Mouse (Mus musculus): ENCODE measurements around the gene Supv3l1. TPM values are rescaled to one million over a fixed set of nuclear protein-coding genes. Genes with fewer than 3 reads are reported as not detected.
A peak's percentile ranks its signal among the peaks of the same experiment; 100 is the strongest.
"Not testable (repeated sequence)": the region's sequence is repeated elsewhere in the genome, so short reads cannot be mapped to it uniquely, and the experiment has no call there.

Supv3l1 gene
- total RNA-seq, 2 experiments from 2014 or later = 21.8 to 24.8 TPM

DNA sequence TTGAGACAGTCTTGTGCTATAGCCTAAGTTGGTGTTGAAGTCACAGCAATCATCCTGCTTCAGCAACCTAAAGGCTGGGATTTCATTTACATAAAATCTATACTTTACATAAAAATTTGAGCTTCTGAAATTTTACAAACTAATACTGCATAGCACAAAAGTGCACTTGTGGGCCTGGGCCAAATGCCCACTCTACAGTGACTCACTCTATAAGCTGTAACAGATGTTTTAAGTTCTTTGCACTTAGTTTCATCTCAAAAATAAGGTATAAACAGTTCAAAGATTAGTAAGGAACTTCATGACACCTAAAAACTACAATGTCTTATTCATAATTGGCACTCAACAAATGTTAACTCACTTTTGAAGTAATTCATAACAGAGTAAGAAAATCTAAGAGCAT, 11.8 kb upstream of the Supv3l1 start:
- Histone ChIP-seq H3K27ac (no peak overlapping the region), H3K4me3 (no peak overlapping the region)
- no peak for DNase-seq (ENCODE audit: extremely low spot score in 1 of 2, low spot score in 2 of 2)
- TF ChIP-seq CTCF (IDR thresholded peaks at IDR 0.05) = no peak
- intact Hi-C loops (cut with DNase I) = no loop called here

- H3K4me3 ChIP-seq; H3K27ac ChIP-seq; DNase-seq (ENCODE audit: extremely low spot score in 1 of 2, low spot score in 2 of 2); intact Hi-C loops (cut with DNase I): not testable (repeated sequence)
Observed at GRCm38 (mm10) chr10:62452001-62452400, 2.5 kb upstream of the Supv3l1 start.

- Histone ChIP-seq H3K4me3 (peak overlapping the region; percentile 98), H3K27ac (peak overlapping the region; percentile 100)
- intact Hi-C loops (cut with DNase I) = no loop called here
- TF ChIP-seq CTCF (IDR thresholded peaks at IDR 0.05) = no peak
- no peak for DNase-seq (ENCODE audit: extremely low spot score in 1 of 2, low spot score in 2 of 2)
Observed at GRCm38 (mm10) chr10:62450280-62450640, 722 bp upstream of the Supv3l1 start.

DNA sequence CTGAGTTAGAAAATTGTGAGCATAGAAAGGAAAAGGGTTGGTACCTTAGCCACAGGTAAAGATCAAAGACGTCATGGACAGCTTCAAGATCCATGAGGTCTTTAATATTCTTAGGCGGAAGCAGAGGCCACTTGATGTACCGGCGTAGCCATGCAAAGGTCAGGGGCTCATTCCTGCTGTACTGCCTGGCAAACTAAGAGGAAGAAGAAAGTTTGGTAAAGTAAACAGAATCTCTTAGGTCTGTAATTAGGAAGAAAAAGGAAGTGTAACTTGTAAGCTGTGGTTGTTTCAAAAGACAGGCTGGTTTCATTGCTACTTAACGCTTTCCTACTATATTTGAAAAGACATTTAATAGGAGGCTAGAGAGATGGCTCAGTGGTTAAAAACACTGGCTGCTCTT, 19.1 kb downstream of the Supv3l1 start:
- intact Hi-C loops (cut with DNase I) = no loop called here
- no peak for DNase-seq (ENCODE audit: extremely low spot score in 1 of 2, low spot score in 2 of 2)
- no peak for TF ChIP-seq CTCF (IDR thresholded peaks at IDR 0.05)

DNA sequence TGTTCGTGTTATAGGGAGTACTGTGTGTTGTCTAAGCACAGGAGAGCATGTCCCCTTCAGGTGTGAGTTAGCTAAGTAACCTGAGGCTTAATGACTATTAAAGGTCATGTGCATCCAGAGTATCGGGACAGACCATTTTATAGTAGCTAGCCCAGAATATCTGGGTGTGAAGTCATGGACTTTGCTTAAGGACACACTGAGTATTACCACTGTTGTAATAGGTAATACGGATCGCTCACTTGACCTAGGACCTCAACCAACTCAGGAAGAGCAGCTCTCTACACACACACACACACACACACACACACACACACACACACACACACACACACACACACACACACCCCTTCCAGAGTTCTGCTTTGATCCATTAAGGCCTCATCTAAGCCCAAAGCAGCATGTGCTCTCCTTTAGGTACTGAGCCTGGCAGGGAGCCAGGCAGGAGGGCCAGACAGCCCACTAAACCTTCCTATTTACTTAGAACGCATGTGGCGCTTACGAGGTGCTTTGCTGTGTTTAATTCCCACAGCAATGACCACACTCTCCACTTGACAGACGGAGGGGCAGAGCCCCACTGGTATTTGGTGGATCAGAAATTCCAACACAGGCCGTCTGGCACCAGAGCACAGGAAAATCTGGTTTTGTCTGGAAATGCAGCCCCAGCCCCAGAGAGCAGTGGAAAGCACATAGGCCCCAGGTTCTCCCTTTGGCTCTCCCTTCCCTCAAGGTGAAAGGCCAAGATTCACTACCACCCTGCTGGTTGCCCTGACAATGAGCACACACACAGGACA, 24.3 kb downstream of the Supv3l1 start:
- no peak overlapping the region for H3K4me3 ChIP-seq
- TF ChIP-seq CTCF (IDR thresholded peaks at IDR 0.05) = no peak
- no peak for DNase-seq (ENCODE audit: extremely low spot score in 1 of 2, low spot score in 2 of 2)
- intact Hi-C loops (cut with DNase I) = no loop called here
- no peak overlapping the region for H3K27ac ChIP-seq

More for the DNA sequence above, 19.1 kb downstream of the Supv3l1 start:
- H3K4me3 ChIP-seq = no peak overlapping the region
- no peak overlapping the region for H3K27ac ChIP-seq

DNA sequence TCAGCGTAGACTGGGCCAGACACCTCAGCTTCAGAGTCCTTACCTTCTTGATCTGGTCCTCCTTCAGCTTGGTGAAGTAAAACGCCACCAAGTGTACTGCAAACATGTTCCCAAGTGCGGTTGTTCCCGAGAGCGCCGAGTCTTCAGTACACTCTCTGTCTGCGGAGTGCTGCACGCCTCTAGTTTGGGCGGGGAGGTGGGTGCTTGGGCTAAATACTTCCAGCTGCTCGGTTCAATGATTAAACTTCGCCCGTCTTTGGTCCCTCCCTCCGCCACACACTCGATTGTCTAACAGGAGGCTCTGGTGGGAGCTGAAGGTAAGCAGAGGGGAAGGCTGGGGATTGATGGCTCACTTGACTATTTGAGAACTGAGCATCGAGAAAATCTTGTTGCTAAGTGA, 27.3 kb downstream of the Supv3l1 start, which contains the start of gene Hkdc1:
Hkdc1 (minus strand) TSS at position 237 of the 400 bp plus-strand sequence.
- DNase-seq (ENCODE audit: extremely low spot score in 1 of 2, low spot score in 2 of 2) = no peak
- intact Hi-C loops (cut with DNase I) = no loop called here
- no peak within 1 kb of the TSS for H3K4me3 ChIP-seq
- H3K27ac ChIP-seq = no peak within 1 kb of the TSS
- TF ChIP-seq CTCF (IDR thresholded peaks at IDR 0.05) = no peak

GRCm38 (mm10) chr10:62421127-62421526, 28.4 kb downstream of the Supv3l1 start:
- DNase-seq (ENCODE audit: extremely low spot score in 1 of 2, low spot score in 2 of 2) = no peak
- intact Hi-C loops (cut with DNase I) = no loop called here
- H3K4me3 ChIP-seq = no peak overlapping the region
- H3K27ac ChIP-seq = no peak overlapping the region
- no peak for TF ChIP-seq CTCF (IDR thresholded peaks at IDR 0.05)

- intact Hi-C loops (cut with DNase I) = no loop called here
- no peak overlapping the region for H3K4me3 ChIP-seq
- TF ChIP-seq CTCF (IDR thresholded peaks at IDR 0.05) = no peak
Observed at GRCm38 (mm10) chr10:62420399-62420798, 29.1 kb downstream of the Supv3l1 start.

GRCm38 (mm10) chr10:62419422-62419821, 30.1 kb downstream of the Supv3l1 start:
- no peak for TF ChIP-seq CTCF (IDR thresholded peaks at IDR 0.05)
- DNase-seq (ENCODE audit: extremely low spot score in 1 of 2, low spot score in 2 of 2) = no peak
- intact Hi-C loops (cut with DNase I) = no loop called here

More at GRCm38 (mm10) chr10:62420399-62420798, 29.1 kb downstream of the Supv3l1 start:
- DNase-seq (ENCODE audit: extremely low spot score in 1 of 2, low spot score in 2 of 2) = no peak
- no peak overlapping the region for H3K27ac ChIP-seq

GRCm38 (mm10) chr10:62418831-62419356, 30.6 kb downstream of the Supv3l1 start:
- intact Hi-C loops (cut with DNase I) = no loop called here

More at GRCm38 (mm10) chr10:62419422-62419821, 30.1 kb downstream of the Supv3l1 start:
- Histone ChIP-seq H3K27ac (no peak overlapping the region), H3K4me3 (no peak overlapping the region)

GRCm38 (mm10) chr10:62413606-62413982, 35.9 kb downstream of the Supv3l1 start:
- TF ChIP-seq CTCF (IDR thresholded peaks at IDR 0.05) = no peak
- intact Hi-C loops (cut with DNase I) = loop anchor here (5.0 kb wide), 1 partner anchor 71 kb away; no protein-coding TSS in a partner anchor
- no peak for DNase-seq (ENCODE audit: extremely low spot score in 1 of 2, low spot score in 2 of 2)
- Histone ChIP-seq H3K4me3 (no peak overlapping the region), H3K27ac (no peak overlapping the region)

More at GRCm38 (mm10) chr10:62418831-62419356, 30.6 kb downstream of the Supv3l1 start:
- Histone ChIP-seq H3K27ac (no peak overlapping the region), H3K4me3 (no peak overlapping the region)
- TF ChIP-seq CTCF (IDR thresholded peaks at IDR 0.05) = no peak
- no peak for DNase-seq (ENCODE audit: extremely low spot score in 1 of 2, low spot score in 2 of 2)

GRCm38 (mm10) chr10:62412906-62413605, 36.5 kb downstream of the Supv3l1 start:
- intact Hi-C loops (cut with DNase I) = loop anchor here (5.0 kb wide), 1 partner anchor 71 kb away; no protein-coding TSS in a partner anchor
- H3K27ac ChIP-seq = peak overlapping the region; percentile 11; the same call in 1 of the 2 replicates
- TF ChIP-seq CTCF (IDR thresholded peaks at IDR 0.05) = no peak
- H3K4me3 ChIP-seq = no peak overlapping the region
- no peak for DNase-seq (ENCODE audit: extremely low spot score in 1 of 2, low spot score in 2 of 2)

All from left cerebral cortex, adult 2 months (tissue).